Mouse (Mus musculus) right cerebral cortex, postnatal 10 days (tissue): Measurements from ENCODE around the gene Nudt1.
A peak's percentile ranks its signal among the peaks of the same experiment; 100 is the strongest.

Experiments used
- DNase-seq, 2 experiments: peaks; one replicate each; pipeline ENCODE4 v3.0.0; 2021; ENCODE audit warnings: low spot score in 2 of 2

The Nudt1 gene

DNA sequence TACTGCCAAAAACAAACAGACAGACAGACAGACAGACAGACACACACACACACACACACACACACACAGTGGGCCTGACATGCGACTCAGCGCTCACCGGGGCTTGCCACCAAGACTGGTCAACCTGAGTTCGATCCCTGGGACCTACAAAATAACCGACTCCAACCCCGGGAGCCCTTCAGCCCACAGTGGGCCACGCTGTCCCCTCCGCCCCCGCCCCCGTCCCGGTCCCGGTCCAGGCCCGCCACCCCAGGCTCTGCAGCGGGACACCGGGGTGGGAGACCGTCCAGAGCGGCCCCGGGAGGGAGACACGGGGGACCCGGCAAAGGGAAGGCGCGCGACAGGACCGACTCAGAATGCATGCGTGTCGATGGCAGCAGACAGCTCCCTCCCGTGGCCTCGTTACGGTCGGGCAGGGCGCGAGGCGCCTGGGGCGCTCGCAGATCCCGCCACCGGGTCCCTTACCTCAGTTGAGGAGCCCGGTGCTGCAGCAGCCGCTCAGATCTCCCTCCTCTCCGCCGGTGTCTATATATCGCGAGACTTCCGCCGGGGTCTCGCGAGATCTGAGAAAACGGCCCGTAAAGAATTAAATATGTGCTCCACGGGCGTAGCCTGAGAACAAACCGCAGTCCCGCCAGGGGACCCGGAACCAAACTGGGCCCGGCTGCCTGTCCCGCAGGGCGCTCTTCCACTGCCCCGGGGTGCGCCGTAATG lies at the start of gene Nudt1, which contains the start of gene Mad1l1:
TSS of gene Nudt1 (plus strand) at position 615 of the 714 bp plus-strand sequence.
TSS of gene Mad1l1 (minus strand) at position 511 of the 714 bp plus-strand sequence.
- peak; percentile 95 to 96 for DNase-seq

DNA sequence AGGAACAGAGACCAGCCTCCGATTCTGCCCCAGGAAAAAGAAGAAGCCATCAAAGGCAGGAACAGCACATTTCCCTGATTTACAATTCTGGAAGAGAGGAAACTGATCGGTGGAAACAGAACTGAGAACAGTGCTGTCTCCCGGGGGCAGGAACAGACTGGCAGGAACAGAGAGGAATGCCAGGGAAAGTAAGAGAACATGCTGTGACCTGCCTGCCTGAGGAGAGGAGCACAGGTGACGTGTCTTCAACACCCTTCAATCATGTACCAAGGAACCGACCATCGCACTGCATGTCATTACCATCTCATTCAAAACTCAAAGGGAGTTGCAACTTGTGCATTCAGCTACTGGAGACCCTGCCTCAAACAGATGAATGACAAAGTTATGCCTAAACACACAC lies 44.7 kb upstream of the Nudt1 start:
- no peak for DNase-seq

DNA sequence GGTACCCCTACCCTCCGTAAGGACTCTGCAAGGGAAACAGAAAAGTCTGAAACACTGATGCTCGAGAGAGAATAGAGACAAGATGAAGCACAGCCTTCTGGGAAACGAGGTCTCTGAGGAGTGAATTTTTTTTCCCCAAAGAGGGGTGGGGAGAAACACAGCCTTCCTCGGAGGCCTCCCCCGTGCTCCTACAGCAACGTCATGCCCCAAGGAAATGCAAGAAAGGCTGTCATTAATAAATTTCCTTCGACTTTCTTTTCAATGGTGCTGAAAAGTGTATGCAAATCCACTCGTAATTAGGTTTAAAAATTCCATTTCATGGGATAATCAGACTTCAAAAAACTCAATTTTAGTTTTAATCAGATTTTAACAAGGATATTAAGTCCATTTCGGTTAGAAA lies 41.3 kb upstream of the Nudt1 start:
- no peak for DNase-seq

DNA sequence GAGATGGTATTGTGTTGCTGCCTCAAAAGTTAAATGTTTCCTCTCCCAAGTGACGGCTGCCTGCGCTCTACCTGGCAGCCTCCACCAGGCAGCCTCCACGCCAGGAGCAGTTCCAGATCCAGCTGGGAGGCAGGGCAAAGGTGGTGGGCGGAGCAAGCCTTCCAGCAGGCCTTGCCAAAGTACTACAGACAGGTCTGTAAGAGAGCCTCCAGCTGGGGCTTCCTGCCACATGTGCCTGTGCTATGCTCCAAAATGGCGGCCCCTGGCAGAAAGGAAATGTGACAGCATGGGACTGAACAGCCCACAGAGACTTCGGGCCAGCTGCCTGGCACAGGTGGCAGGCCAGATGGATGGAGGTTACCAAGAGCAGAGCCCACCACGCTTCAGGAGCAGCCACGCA lies 39.1 kb upstream of the Nudt1 start:
- no peak for DNase-seq

DNA sequence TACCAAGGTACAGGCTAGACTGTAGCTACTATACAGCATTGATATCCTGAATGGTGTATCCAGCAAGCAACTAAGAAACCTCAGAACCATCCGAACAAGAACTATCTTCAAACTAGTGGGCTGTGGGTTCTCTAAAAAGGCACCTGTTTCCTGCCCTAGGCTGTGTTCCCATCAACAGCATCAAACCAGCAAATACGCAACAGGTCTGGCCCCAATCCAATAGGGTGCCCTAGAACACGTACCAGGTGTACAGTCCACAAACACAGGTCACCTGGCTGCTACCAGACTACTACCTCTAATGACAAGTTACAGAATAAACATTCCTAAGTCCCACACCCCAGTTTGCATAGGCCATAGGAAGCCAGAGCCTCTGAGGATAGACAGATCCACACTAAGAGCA lies 38.6 kb upstream of the Nudt1 start:
- no peak for DNase-seq

DNA sequence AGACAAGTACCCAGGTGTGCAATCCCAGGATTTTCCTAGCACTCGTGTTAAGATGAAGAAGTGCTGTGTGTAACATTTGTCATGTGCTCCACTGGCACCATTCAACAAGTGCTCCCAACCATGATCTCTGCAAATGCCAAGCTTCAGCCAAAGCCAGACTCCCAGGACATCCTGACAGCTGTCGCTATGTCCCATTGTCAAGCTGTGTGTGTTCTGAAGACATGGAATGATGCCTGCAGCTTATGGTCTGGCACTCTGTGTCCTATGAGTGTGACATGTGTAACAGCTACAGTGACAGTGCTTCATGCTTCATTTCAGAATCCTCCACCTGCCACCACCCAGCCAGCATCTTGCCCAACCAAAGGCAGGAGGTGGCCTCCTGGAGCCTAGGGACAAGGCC lies 37.4 kb upstream of the Nudt1 start:
- DNase-seq: no peak

DNA sequence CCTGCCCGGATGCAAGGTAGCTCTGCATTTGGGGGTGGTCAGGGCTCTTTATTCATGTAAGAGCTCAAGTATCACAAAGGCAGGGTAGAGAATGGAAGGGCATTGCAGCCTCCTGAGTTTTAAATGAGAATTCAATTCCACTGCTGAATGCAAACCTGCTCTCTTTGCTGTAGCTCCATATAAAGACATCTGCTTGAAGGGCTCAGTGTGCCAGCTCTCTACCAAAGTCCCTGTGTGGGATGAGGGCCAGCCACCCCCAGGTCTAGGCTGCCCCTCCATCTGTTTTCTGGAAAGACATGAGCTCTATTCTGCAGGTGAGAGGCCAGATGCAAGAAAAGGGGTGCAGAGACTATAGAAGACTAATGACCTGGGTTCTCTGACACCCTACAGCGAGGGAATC lies 36.7 kb upstream of the Nudt1 start:
- DNase-seq: no peak

DNA sequence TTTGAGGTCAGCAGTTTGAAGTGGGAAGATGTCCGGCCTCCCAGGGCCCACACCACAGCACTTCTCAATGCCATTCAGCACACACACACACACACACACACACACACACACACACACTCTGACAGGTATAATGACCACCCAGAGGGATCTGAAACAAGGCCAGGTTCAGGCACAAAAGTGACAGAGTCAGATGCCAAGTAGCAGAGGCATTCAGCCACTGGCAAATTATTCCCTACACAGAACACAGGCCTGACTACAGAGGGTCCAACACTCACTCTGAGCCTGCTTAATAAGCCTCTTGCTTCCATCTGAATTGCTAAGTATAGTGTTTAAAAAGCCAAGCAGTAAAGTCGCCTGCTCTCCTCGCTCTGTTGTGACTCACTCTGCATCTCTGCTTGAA lies 33.2 kb upstream of the Nudt1 start:
- peak; percentile 43 to 61 for DNase-seq

DNA sequence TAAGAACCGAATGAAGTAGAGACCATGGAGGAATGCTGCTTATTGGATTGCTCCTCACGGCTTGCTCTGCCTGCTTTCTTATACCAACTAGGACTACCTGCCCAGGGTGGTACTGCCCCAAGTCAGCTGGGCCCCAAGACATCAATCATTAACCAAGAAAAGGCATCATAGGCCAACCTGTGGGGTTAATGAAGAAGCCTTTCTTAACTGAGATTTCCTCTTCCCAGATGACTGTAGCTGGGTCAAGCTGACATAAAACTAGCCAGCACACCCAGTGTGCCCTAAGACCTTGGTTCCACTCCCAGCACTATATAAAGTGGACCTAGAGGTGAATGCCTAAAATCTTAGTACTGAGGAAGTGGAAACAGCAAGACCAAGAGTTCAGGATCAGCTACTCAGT lies 32.3 kb upstream of the Nudt1 start:
- no peak for DNase-seq

DNA sequence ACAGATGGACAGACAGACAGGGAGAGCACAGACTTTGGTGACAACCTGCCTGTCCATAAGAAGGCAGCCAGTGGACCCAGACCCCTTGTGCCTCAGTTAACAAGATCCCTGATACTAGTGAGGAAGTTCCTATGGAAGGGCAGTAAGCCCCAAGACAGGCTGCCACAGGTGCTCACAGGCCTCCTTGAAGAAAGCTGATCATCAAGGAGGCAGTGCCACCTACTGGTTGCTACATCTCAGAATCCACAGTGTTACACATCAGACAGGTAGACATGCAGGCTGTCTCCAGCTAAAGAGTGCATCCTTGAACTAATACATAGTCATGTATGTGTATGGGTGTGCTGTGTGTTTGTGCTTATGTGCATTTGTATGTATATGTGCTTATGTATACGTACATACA lies 29.3 kb upstream of the Nudt1 start:
- DNase-seq: peak; percentile 72 to 76

DNA sequence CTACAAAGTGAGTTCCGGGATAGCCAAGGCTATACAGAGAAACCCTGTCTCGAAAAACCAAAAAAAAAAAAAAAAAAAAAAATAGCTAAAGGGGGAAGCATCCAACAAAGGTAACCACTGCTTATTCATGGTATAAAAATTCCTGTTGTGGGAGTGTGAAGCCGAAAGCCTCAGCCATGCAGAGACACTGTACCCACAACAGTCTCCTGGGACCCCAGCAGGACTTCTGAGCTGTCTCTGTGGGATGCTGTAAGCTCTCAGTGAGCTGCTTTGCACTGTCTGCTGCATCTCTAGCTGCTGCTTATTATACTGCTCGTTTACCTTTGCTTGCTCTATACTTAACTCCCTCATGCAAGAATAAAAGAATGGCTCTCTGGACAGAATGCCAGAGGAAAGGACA lies 23.2 kb upstream of the Nudt1 start:
- no peak for DNase-seq

DNA sequence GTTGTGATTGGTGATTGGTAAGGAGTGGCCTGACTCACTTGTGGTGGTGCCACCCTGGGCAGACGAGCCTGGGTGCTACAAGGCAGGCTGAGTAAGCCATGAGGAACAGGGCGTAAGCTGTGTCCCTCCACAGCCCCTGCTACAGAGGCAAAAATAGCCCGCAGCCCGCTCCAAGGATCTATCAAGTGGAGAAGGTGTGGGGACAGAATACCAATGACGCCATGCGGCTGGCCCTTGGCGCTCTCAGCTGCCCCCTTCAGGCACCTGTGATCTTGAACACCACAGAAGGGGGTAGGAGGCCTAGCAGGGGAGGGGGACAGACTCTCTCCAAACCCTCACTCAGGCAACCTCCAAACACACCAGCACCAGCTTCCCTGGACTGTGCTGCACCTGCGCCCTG lies 15.4 kb upstream of the Nudt1 start:
- peak; percentile 39 to 52 for DNase-seq

DNA sequence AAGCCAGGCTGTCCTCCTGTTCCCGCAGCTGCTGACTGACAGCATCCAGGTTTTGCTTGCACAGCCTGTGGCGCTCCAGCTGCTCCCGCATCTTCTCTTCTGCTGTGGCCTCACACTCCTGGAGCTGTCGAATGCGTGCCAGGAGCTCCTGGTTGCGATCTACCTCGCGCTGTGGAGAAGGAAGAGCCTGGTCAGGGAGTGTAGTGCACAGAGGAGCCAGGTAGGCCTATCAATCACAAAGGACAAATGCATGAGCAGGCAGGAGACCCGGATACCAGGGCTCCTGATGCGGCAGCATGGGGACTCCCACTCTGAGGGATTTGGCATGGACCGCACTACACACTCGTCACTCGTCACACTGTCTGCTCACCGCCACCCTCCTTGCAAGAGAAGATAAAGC lies 13.9 kb upstream of the Nudt1 start:
- no peak for DNase-seq

DNA sequence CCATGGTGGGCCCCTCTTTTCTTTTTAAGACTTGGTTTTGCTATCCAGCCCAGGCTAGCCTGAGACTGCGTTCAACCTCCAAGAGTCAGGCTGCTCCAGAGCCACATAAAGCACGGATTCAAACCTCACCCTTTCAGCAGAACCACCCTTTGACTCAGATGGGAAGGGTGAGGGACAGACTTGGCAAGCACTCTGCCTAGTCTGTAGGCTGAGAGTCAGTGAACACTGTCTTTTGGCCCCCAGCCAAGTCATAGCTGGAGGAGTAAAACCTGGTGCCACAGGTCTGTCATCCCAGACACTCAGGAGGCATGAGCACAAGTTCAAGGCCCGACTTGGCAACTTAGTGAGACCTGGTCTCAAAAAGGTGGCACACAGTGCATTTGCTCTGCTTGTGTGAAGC lies 4.7 kb upstream of the Nudt1 start:
- DNase-seq: no peak

DNA sequence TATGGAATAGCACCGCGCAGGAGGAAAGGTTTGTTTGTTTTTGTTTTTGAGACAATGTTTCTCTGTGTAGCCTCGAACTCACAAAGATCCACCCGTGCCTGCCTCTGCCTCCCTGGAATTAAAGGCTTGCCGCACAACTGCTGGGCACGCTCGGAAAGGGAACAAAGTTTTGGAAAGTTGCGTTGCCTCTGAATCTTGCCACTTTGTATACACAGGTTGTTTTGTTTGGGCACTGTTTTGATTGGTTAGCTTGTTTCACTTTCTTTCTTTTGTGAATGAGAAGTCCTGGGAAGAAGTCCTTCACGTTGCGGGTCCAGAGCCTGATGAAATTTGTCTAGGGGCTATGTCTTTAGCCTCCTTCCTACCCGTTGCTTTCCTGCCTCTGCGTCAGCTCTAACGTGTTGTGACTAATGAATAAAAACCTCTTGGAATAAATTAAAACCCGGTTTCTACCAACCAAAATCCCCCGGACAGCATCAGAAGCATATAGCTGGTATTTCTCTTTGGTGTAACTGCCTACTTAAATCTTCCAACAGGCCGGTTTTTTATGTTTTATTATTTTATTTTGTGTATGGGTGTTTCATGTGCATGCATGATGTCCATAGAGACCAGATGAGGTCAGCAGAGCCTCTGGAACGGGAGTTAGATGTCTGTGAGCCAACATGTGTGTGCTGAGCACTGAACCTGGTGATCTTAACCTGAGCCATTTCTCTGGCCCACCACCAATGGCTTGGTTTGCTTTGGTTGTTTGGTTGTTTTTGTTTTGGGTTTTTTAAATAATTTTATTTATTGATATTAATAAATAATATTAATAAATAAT lies 510 bp downstream of the Nudt1 start:
- no peak for DNase-seq

DNA sequence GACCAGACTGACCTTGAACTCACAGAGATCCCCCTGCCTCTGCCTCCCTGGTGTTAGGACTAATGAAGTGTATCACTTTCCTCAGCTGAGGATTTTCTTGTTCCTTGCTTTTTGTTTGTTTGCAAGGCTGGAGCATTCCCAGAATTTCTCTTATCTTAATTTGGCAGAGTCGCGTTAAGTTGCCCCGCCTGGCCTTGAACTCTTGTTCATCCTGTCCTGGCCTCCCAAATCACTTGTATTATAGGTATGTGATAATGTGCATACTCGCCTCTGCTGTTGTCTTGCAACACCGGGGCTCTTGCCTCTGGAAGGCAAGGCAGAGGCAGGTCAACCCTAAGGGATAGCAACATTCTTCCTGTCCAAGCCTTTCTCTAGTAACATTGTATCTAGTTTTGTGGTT lies 2.6 kb downstream of the Nudt1 start:
- no peak for DNase-seq

DNA sequence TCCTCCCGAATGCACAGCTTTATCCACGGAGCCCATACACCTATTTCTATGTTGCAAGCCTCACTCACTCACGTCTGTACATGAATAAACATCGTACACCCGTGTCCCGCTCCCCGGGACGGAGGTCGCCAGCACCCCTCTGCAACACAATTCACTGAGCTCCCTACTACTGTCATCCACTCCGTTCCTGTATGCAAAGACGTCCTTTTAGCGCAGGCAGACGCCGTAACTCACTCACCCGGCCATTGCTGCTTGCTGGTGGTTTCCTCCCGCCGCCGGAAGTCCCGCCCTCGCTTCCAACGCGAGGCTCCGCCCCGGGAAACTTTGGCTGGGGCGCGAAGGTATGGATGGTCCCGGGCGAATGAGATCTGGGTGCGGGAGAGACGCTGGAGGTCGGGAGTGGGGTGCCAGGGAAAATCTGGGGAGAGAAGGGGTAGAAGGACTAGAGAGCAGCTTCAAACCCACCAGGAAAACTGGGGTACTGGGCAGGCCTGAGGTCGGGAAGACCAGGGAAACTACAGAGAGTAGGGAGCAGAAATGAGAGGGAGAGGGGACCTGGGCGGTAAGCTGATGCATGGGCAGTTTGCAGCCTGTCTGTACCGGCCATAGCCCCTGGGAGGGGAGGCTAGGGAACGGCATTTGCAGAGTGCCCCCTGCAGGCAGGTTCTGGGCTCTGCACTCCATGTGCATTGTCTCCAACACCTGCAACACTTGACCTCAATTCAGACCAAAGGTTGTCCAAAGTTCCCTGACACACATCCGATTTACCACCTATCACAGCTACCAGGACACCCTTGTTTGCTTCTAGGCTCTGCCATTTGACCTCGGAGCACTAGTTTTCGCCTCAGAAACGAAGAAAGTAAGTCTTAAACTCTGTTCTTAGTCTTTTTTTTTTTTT lies 10.4 kb downstream of the Nudt1 start, which contains the start of gene Mrm2:
TSS of gene Mrm2 (minus strand) at position 284 of the 898 bp plus-strand sequence.
- peak; percentile 84 to 85 for DNase-seq

DNA sequence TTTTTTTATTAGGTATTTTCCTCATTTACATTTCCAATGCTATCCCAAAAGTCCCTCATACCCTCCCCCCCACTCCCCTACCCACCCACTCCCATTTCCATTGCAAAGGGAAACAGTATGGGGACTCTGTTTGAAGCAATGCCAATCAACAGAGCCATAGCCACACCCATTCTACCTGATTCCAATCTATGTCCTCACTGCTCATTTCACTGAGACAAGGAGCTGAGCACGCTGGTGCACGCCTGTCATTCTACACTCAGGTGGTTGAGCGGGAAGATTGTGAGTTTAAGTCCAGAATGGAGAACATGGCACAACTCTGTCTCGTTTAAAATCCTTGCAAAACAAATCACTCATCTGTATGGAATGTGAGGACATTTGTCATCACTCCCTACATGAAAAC lies 11.1 kb downstream of the Nudt1 start:
- no peak for DNase-seq

DNA sequence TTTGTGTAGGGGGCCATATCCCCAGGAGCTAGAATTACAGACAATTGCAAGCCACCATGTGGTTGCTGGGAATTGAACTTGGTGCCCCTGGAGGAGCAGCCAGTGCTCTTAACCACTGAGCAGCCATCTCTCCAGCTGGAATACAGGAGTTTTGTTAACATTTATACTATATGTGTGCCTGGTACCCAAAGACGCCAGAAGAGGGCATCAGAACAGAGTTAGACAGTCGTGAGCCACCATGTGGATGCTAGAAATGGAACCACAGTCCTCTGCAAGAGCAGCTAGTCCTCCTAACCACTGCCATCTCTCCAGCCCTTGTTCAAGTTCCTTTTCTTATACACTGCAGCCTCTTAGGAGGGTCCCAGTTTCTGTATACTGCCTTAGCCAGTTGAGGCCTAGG lies 12.2 kb downstream of the Nudt1 start:
- no peak for DNase-seq

DNA sequence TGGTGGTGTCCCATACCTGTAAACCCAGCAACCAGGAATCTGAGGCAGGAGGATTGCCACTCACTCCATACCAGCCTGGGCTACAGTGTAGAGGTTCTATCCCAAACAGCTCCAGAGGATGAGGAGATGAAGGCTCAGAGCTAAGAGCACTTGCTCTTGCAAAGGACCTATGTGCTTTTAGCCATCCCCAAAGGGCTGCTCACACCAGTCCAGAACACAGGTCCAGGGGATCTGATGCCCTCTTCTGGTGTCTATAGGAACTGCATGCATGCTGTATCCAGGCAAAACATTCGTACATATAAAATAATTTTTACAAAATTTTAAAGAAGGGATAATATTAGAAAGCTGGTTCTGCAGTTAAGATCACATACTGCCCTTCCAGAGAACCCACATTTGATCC lies 15.2 kb downstream of the Nudt1 start:
- DNase-seq: peak in 1 of 2 experiments; percentile 42

DNA sequence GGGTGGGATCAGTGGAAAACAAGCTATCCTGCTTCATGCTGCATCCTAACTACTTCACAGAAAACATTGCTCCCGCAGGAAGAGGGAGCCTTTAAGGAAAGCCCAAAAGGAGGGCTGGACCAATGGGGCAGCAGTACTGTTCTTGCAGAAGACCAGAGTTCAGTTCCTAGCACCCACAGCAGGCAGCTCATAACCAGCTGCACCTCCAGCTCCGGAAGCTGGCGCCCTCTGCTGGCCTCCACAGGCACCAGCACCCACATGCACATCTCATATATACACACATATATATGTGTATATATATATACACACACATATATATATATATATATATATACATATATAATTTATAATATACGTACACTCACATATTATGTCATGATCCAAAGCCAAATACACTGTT lies 17.3 kb downstream of the Nudt1 start:
- DNase-seq: no peak

DNA sequence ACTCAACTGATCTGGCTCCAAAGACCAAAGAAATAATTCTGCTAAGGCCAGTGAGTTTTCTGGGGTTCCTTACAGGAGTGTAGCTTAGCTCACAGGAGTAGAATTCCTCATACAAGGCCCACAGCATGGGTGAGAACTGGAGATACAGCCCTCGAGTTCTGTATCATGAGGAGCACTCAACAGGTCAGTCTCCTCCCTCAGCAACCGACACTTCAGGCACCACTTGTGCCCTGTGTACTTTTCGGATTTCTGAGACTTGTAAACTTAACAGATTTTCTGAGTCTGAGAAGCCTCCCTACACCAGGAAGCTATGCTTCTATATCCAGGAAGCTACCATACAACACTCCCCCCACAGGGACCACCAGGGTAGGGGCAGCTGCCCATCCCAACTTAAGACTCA lies 18.4 kb downstream of the Nudt1 start:
- DNase-seq: no peak
